Mouse (Mus musculus) heart, embryonic 13.5 days (tissue): ENCODE data around the gene Fahd1. TPM values are rescaled to one million over a fixed set of nuclear protein-coding genes. Genes with fewer than 3 reads are reported as not detected.

Experiments used
- ATAC-seq: fragments of 200-750 bp; cut with Nextera tagmentation; 2 replicates; pipeline ENCODE4 v1.8.0; 2017; ENCODE audit warnings: moderate TSS enrichment; ENCODE audit not compliant: insufficient number of reproducible peaks, low FRiP score, low TSS enrichment; ENCODE audit errors: extremely low read depth
- H3K27ac ChIP-seq: fragments of 300-500 bp; sonication (generic); replicated peaks from 2 replicates; pipeline ENCODE4 v1.5.1; 2015; ENCODE audit warnings: moderate library complexity, mild to moderate bottlenecking, inconsistent platforms
- H3K27me3 ChIP-seq: fragments of 300-500 bp; sonication (generic); replicated peaks from 2 replicates; pipeline ENCODE4 v1.6.1; 2015; ENCODE audit warnings: mild to moderate bottlenecking, inconsistent platforms
- H3K36me3 ChIP-seq: fragments of 300-500 bp; sonication (generic); 2 replicates; pipeline ENCODE4 v1.6.1; 2015; ENCODE audit warnings: mild to moderate bottlenecking, inconsistent platforms
- H3K4me1 ChIP-seq: fragments of 300-500 bp; sonication (generic); 2 replicates; pipeline ENCODE4 v1.6.1; 2015; ENCODE audit warnings: inconsistent platforms
- H3K4me2 ChIP-seq: fragments of 300-500 bp; sonication (generic); 2 replicates; pipeline ENCODE4 v1.6.1; 2015; ENCODE audit warnings: inconsistent platforms, mild to moderate bottlenecking, moderate library complexity
- H3K4me3 ChIP-seq: fragments of 300-500 bp; sonication (generic); 2 replicates; pipeline ENCODE4 v1.5.1; 2015; ENCODE audit warnings: moderate library complexity, mild to moderate bottlenecking, inconsistent platforms
- H3K9ac ChIP-seq: fragments of 300-500 bp; sonication (generic); 2 replicates; pipeline ENCODE4 v1.6.1; 2015; ENCODE audit warnings: inconsistent platforms, mild to moderate bottlenecking, moderate library complexity
- H3K9me3 ChIP-seq: fragments of 300-500 bp; sonication (generic); 2 replicates; pipeline ENCODE4 v1.6.1; 2016; ENCODE audit warnings: inconsistent platforms
- WGBS: fragments of 180-500 bp; shearing (Covaris S2); methylation state at CpG from one replicate; pipeline ENCODE4 v1.1.7; 2015; ENCODE audit warnings: mixed read lengths; 5-methylcytosine and 5-hydroxymethylcytosine counted together
- polyA plus RNA-seq: library from polyadenylated mRNA; unstranded; fragments of >200 nt; fragmentation: Nextera tagmentation; extraction: Ambion mirVana; gene quantifications from 2 replicates; pipeline ENCODE4 v1.2.1, GENCODE M21; 2015

Gene Fahd1
- polyA plus RNA-seq, 1 experiment from 2014 or later: 36.9 TPM

- H3K36me3 ChIP-seq: no peaks in the 10 kb centered on the region
- H3K4me1 ChIP-seq: peaks cover 11% of the 10 kb centered on the region
- no peak overlapping the region for H3K4me3 ChIP-seq
- no peak for ATAC-seq
- no peak overlapping the region for H3K4me2 ChIP-seq
- H3K27ac ChIP-seq: no peak overlapping the region
- peaks cover 62% of the 10 kb centered on the region for H3K27me3 ChIP-seq
- H3K9ac ChIP-seq: no peak overlapping the region
- 55% methylated on average over 4 of the region's 4 CpGs for WGBS
- H3K9me3 ChIP-seq: no peaks in the 10 kb centered on the region
Observed at GRCm38 (mm10) chr17:24841133-24841532, 9.0 kb downstream of the Fahd1 start.

- Histone ChIP-seq H3K36me3 (no peaks in the 10 kb centered on the region), H3K4me2 (no peak overlapping the region), H3K9ac (no peak overlapping the region), H3K9me3 (no peaks in the 10 kb centered on the region), H3K27ac (no peak overlapping the region), H3K4me3 (no peak overlapping the region), H3K27me3 (peaks cover 64% of the 10 kb centered on the region), H3K4me1 (peaks cover 10% of the 10 kb centered on the region)
- no peak for ATAC-seq
- 43% methylated on average over 5 of the region's 5 CpGs for WGBS
Observed at GRCm38 (mm10) chr17:24840341-24840740, 9.8 kb downstream of the Fahd1 start.

- Histone ChIP-seq H3K27ac (no peak within 1 kb of the TSS), H3K27me3 (peaks cover 62% of the 10 kb centered on the region), H3K9me3 (no peaks in the 10 kb centered on the region), H3K4me3 (no peak within 1 kb of the TSS), H3K4me2 (no peak within 1 kb of the TSS), H3K4me1 (peaks cover 6% of the 10 kb centered on the region), H3K9ac (no peak within 1 kb of the TSS), H3K36me3 (no peaks in the 10 kb centered on the region)
- 57% methylated on average over 8 of the region's 8 CpGs for WGBS
- ATAC-seq: no peak
Observed at GRCm38 (mm10) chr17:24839842-24840241, 10.3 kb downstream of the Fahd1 start, which contains the start of gene Hagh. TSS of gene Hagh (plus strand) at chr17:24840143.

- Histone ChIP-seq H3K4me2 (no peak overlapping the region), H3K36me3 (no peaks in the 10 kb centered on the region), H3K9ac (no peak overlapping the region), H3K9me3 (no peaks in the 10 kb centered on the region), H3K27me3 (peaks cover 30% of the 10 kb centered on the region), H3K27ac (no peak overlapping the region), H3K4me3 (no peak overlapping the region), H3K4me1 (no peaks in the 10 kb centered on the region)
- 52% methylated on average over 3 of the region's 3 CpGs for WGBS
- no peak for ATAC-seq
Observed at GRCm38 (mm10) chr17:24821351-24822280, 28.5 kb downstream of the Fahd1 start.

- Histone ChIP-seq H3K36me3 (no peaks in the 10 kb centered on the region), H3K27ac (no peak overlapping the region), H3K4me3 (no peak overlapping the region), H3K9ac (no peak overlapping the region), H3K27me3 (peaks cover 15% of the 10 kb centered on the region), H3K4me1 (no peaks in the 10 kb centered on the region), H3K4me2 (no peak overlapping the region), H3K9me3 (no peaks in the 10 kb centered on the region)
- 74% methylated on average over 2 of the region's 2 CpGs for WGBS
- no peak for ATAC-seq
Observed at GRCm38 (mm10) chr17:24819469-24819868, 30.7 kb downstream of the Fahd1 start.

- no peak overlapping the region for H3K9ac ChIP-seq
- H3K4me2 ChIP-seq: no peak overlapping the region
- no peak overlapping the region for H3K4me3 ChIP-seq
- ATAC-seq: no peak
- peaks cover 18% of the 10 kb centered on the region for H3K27me3 ChIP-seq
- H3K36me3 ChIP-seq: no peaks in the 10 kb centered on the region
- H3K9me3 ChIP-seq: no peaks in the 10 kb centered on the region
- no peaks in the 10 kb centered on the region for H3K4me1 ChIP-seq
- no peak overlapping the region for H3K27ac ChIP-seq
- 43% methylated on average over 6 of the region's 6 CpGs for WGBS
Observed at GRCm38 (mm10) chr17:24818172-24818571, 32.0 kb downstream of the Fahd1 start.

GRCm38 (mm10) chr17:24817503-24817902, 32.7 kb downstream of the Fahd1 start:
- H3K27ac ChIP-seq: no peak overlapping the region
- no peak overlapping the region for H3K4me3 ChIP-seq
- no peak overlapping the region for H3K4me2 ChIP-seq
- no peaks in the 10 kb centered on the region for H3K4me1 ChIP-seq
- H3K27me3 ChIP-seq: peaks cover 21% of the 10 kb centered on the region
- ATAC-seq: no peak
- H3K9me3 ChIP-seq: no peaks in the 10 kb centered on the region
- no peaks in the 10 kb centered on the region for H3K36me3 ChIP-seq
- H3K9ac ChIP-seq: no peak overlapping the region
- WGBS: 27% methylated on average over 1 of the region's 1 CpGs

GRCm38 (mm10) chr17:24815256-24815655, 34.9 kb downstream of the Fahd1 start:
- no peaks in the 10 kb centered on the region for H3K36me3 ChIP-seq
- no peak for ATAC-seq
- H3K27ac ChIP-seq: no peak overlapping the region
- 78% methylated on average over 5 of the region's 5 CpGs for WGBS
- no peak overlapping the region for H3K4me2 ChIP-seq
- H3K9me3 ChIP-seq: no peaks in the 10 kb centered on the region
- no peaks in the 10 kb centered on the region for H3K4me1 ChIP-seq
- H3K4me3 ChIP-seq: no peak overlapping the region
- peaks cover 20% of the 10 kb centered on the region for H3K27me3 ChIP-seq
- H3K9ac ChIP-seq: no peak overlapping the region

GRCm38 (mm10) chr17:24812215-24812614, 37.9 kb downstream of the Fahd1 start:
- no peaks in the 10 kb centered on the region for H3K4me1 ChIP-seq
- peaks cover 36% of the 10 kb centered on the region for H3K27me3 ChIP-seq
- no peak overlapping the region for H3K27ac ChIP-seq
- 27% methylated on average over 2 of the region's 2 CpGs for WGBS
- no peak overlapping the region for H3K4me3 ChIP-seq
- no peak overlapping the region for H3K4me2 ChIP-seq
- no peak overlapping the region for H3K9ac ChIP-seq
- no peaks in the 10 kb centered on the region for H3K36me3 ChIP-seq
- H3K9me3 ChIP-seq: no peaks in the 10 kb centered on the region
- ATAC-seq: no peak

GRCm38 (mm10) chr17:24811211-24811610, 39.0 kb downstream of the Fahd1 start:
- no peaks in the 10 kb centered on the region for H3K9me3 ChIP-seq
- no peak overlapping the region for H3K4me2 ChIP-seq
- no peaks in the 10 kb centered on the region for H3K36me3 ChIP-seq
- H3K4me3 ChIP-seq: no peak overlapping the region
- no peaks in the 10 kb centered on the region for H3K4me1 ChIP-seq
- H3K9ac ChIP-seq: no peak overlapping the region
- no peak overlapping the region for H3K27ac ChIP-seq
- WGBS: 69% methylated on average over 3 of the region's 3 CpGs
- H3K27me3 ChIP-seq: peaks cover 45% of the 10 kb centered on the region
- ATAC-seq: no peak

- H3K4me3 ChIP-seq: peak within 1 kb of the TSS; percentile 79
- H3K4me1 ChIP-seq: peaks cover 8% of the 10 kb centered on the region; the same call in 1 of the 2 replicates
- WGBS: under 1% methylated on average over 71 of the region's 71 CpGs
- peak within 1 kb of the TSS; percentile 89 for H3K4me2 ChIP-seq
- peaks cover 55% of the 10 kb centered on the region for H3K27me3 ChIP-seq
- H3K27ac ChIP-seq: no peak within 1 kb of the TSS
- H3K9me3 ChIP-seq: no peaks in the 10 kb centered on the region
- ATAC-seq: peak; percentile 85
- no peaks in the 10 kb centered on the region for H3K36me3 ChIP-seq
- H3K9ac ChIP-seq: peak within 1 kb of the TSS; percentile 80
Observed at GRCm38 (mm10) chr17:24803952-24804951, 45.9 kb downstream of the Fahd1 start, which contains the start of gene Meiob. TSS of gene Meiob (plus strand) at chr17:24804289.
